Mouse (Mus musculus) liver, postnatal 0 days (tissue): ENCODE data around the gene Gm20388.

Experiments used
- CTCF ChIP-seq: sonication (generic); IDR thresholded peaks from 2 replicates; pipeline ENCODE4 v1.5.1; 2016; ENCODE audit warnings: antibody characterized with exemption, low read depth
- EP300 ChIP-seq: IDR thresholded peaks from 2 replicates; pipeline ENCODE4 v1.6.1; 2016; ENCODE audit warnings: antibody characterized with exemption, low read depth, mild to moderate bottlenecking

DNA sequence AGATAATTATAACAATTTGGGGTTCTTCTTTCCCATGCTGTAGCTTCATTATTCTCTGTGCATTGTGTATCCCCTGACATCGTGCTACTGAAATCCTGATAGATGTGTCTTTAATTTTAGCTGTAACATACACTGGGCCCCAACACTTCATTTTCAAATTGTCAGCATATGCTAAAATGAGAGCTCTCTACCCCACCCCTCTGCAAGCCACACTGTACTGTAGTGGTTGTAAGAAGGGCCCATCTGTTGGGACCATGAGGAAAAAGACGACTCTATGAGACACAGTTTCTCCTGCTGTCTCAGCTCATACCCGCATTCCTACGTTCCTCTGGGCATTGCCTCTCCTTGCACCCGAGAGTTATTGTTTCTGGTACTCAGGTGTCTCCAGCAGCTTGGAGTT, 4226.6 kb downstream of the Gm20388 start:
- TF ChIP-seq CTCF, result no peak
- TF ChIP-seq EP300, result no peak
